Mouse (Mus musculus) thymus, postnatal 10 days (tissue): ENCODE data around the gene Mapk8ip1.
A peak's percentile ranks its signal among the peaks of the same experiment; 100 is the strongest.

Source experiments
- DNase-seq, 2 experiments: peaks; one replicate each; pipeline ENCODE4 v3.0.0; 2021; ENCODE audit warnings: low spot score in 2 of 2

The Mapk8ip1 gene

GRCm38 (mm10) chr2:92391116-92391515, 9.9 kb downstream of the Mapk8ip1 start:
- DNase-seq, result no peak

GRCm38 (mm10) chr2:92390206-92390930, 10.7 kb downstream of the Mapk8ip1 start:
- DNase-seq, result no peak

GRCm38 (mm10) chr2:92389645-92390044, 11.4 kb downstream of the Mapk8ip1 start:
- no peak for DNase-seq

DNA sequence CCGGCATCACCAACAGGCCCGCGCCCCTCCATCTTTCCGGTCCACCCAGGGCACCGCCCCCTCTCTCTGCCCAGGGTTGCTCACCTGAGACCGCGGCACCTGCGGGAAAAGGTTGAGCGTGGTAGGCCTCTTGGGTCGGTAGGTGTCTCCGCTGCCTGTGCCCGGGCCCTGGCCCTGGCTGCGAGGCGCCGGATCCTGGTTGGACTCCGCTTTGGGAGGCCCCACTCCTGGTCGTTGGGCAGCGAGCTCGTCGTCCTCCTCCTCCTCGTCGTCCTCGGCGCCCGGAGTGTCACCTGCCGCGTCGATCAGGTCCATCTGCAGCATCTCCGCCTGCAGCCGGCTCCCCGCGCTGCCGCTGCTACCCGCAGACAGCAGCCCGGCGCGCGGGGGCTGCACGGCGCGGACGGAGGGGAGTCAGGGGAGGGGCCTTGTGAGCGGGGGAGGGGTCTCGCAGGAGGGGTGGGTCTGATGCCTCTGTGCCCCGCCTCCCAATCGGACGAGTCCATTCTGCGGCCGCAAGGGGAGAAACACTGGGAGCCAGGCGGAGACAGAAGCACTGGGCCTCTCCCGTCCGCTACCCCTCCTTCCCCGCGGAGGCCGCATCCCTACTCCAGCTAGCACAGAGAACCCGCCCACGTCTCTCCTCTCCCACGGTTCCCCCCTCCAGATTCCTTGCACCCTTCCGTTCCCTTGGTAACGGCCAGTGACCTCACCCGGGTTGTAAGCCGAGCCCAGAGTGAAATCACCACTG, 12.0 kb downstream of the Mapk8ip1 start:
- peak; percentile 28 to 31 for DNase-seq

GRCm38 (mm10) chr2:92388081-92388517, 13.0 kb downstream of the Mapk8ip1 start:
- no peak for DNase-seq

GRCm38 (mm10) chr2:92387646-92388045, 13.4 kb downstream of the Mapk8ip1 start:
- DNase-seq, result no peak

GRCm38 (mm10) chr2:92386821-92387570, 14.1 kb downstream of the Mapk8ip1 start:
- no peak for DNase-seq

- DNase-seq, result no peak
Measured at GRCm38 (mm10) chr2:92385113-92386051, 15.7 kb downstream of the Mapk8ip1 start.

- DNase-seq, result peak; percentile 42 to 45
Measured at GRCm38 (mm10) chr2:92384101-92384500, 17.0 kb downstream of the Mapk8ip1 start.

GRCm38 (mm10) chr2:92382759-92383158, 18.3 kb downstream of the Mapk8ip1 start:
- DNase-seq, result no peak

DNA sequence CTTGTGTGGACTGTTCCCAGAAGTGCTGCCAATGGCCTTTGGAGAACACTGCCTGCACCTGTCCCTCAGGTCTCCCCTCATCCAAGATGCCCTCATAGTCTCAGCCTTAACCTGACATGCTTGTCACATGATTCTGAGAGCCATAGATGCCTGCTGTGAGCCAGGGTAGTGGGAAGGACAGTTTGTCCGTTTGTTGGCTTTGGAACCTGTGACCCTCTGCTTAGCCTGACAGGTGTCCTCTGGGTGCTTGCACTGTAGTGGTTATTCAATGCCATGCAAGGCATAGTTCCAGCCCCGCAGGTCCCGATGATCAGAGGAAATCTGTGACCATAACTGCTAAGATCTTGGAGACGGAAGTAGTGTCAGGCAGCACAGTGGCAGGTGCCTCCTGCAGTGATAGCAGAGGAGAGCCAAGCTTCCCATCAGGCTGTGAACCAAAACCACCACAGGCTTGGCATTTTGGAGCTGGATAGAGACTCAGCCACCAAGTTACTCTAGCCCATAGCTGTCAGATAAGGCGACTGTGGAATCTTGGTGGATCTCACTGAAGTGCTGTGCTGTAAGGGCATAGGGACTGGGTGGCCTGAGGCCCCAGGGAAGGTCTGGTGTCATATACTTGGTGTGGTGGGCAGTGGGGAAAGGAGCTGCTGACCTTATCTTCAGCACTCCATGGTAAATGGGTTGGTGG, 19.0 kb downstream of the Mapk8ip1 start, which contains the start of gene 1700029I15Rik:
Gene 1700029I15Rik, plus strand, starts transcription at position 638 of the 688 bp plus-strand sequence.
- no peak for DNase-seq

DNA sequence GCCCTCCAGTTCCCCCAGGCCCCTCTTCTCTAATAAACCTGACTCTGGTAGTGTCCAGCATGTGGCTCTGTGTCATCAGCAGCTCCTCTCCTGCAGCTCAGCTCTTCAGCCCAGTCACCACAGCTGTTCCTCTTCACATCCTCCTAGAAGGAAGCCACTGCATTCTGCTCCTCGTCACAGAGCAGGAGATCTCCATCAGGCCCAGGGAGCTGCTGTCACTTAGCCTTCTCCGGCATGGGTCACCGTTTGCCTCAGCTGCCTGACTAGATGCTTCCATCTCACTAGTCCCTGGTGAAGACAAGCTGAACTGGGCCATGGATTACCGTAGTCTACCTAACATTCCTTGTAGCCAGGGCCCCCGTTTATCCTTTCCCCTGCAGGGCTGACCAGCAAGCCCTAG, 19.9 kb downstream of the Mapk8ip1 start:
- no peak for DNase-seq

- no peak for DNase-seq
Measured at GRCm38 (mm10) chr2:92380495-92381050, 20.5 kb downstream of the Mapk8ip1 start.

- DNase-seq, result no peak
Measured at GRCm38 (mm10) chr2:92379783-92380494, 21.1 kb downstream of the Mapk8ip1 start.

DNA sequence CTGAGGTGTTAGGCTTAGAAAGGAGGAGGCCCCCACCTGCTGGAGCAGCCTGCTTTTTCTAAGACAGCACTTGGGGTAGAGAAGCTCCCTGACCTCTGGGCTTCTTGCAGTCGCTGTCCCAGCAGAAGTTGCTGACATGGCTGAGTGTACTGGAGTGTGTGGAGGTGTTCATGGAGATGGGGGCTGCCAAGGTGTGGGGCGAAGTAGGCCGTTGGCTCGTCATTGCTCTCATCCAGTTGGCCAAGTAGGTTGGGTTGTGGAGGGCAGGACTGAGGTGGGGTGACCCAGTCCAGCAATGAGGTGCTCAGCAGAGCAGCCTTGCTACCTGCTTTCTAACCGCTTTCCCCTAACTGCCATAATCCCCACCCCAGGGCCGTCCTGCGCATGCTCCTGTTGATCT, 23.7 kb downstream of the Mapk8ip1 start:
- no peak for DNase-seq

GRCm38 (mm10) chr2:92376300-92376699, 24.8 kb downstream of the Mapk8ip1 start:
- no peak for DNase-seq

GRCm38 (mm10) chr2:92375788-92376187, 25.3 kb downstream of the Mapk8ip1 start:
- DNase-seq, result no peak

- DNase-seq, result peak; percentile 93 to 97
Measured at GRCm38 (mm10) chr2:92375099-92375623, 25.9 kb downstream of the Mapk8ip1 start.

GRCm38 (mm10) chr2:92374514-92374913, 26.5 kb downstream of the Mapk8ip1 start, which contains the start of the genes Pex16 and Large2:
Pex16 (plus strand) TSS chr2:92374676.
Large2 (minus strand) TSS chr2:92374869.
- peak; percentile 48 to 52 for DNase-seq
